Mouse (Mus musculus): ENCODE measurements around the gene Pdzd2. TPM values are rescaled to one million over a fixed set of nuclear protein-coding genes. Genes with fewer than 3 reads are reported as not detected.

Gene Pdzd2
- polyA plus RNA-seq, 1 experiment from 2014 or later: 14.3 TPM

GRCm38 (mm10) chr15:12612944-12613675 is 126.6 kb downstream of the Pdzd2 start:
- Histone ChIP-seq H3K4me3 (replicated peaks) (no peak overlapping the region), H3K9ac (no peak overlapping the region), H3K9me3 (no peaks in the 10 kb centered on the region), H3K27ac (no peak overlapping the region), H3K4me1 (replicated peaks) (no peaks in the 10 kb centered on the region; the same call in 1 of the 2 replicates), H3K4me2 (replicated peaks) (no peak overlapping the region), H3K27me3 (replicated peaks) (no peaks in the 10 kb centered on the region), H3K36me3 (no peaks in the 10 kb centered on the region)
- WGBS: 61% methylated on average over 7 of the region's 7 CpGs
- ATAC-seq: peak; percentile 57

GRCm38 (mm10) chr15:12608090-12608489 is 131.6 kb downstream of the Pdzd2 start:
- Histone ChIP-seq H3K4me2 (replicated peaks) (no peak overlapping the region), H3K4me3 (replicated peaks) (no peak overlapping the region), H3K4me1 (replicated peaks) (peaks cover 8% of the 10 kb centered on the region), H3K9me3 (no peaks in the 10 kb centered on the region), H3K27ac (no peak overlapping the region), H3K9ac (no peak overlapping the region), H3K27me3 (replicated peaks) (no peaks in the 10 kb centered on the region), H3K36me3 (no peaks in the 10 kb centered on the region)
- no peak for ATAC-seq
- WGBS: 77% methylated on average over 6 of the region's 6 CpGs

GRCm38 (mm10) chr15:12606306-12606705 is 133.4 kb downstream of the Pdzd2 start:
- no peak overlapping the region for H3K4me2 ChIP-seq (replicated peaks)
- no peak overlapping the region for H3K9ac ChIP-seq
- H3K4me3 ChIP-seq (replicated peaks): no peak overlapping the region
- 72% methylated on average over 9 of the region's 9 CpGs for WGBS
- H3K36me3 ChIP-seq: no peaks in the 10 kb centered on the region
- H3K27ac ChIP-seq: no peak overlapping the region
- H3K27me3 ChIP-seq (replicated peaks): no peaks in the 10 kb centered on the region
- ATAC-seq: no peak
- no peaks in the 10 kb centered on the region for H3K9me3 ChIP-seq
- peaks cover 8% of the 10 kb centered on the region for H3K4me1 ChIP-seq (replicated peaks)

GRCm38 (mm10) chr15:12605239-12605993 is 134.3 kb downstream of the Pdzd2 start:
- Histone ChIP-seq H3K9me3 (no peaks in the 10 kb centered on the region), H3K4me1 (replicated peaks) (peaks cover 8% of the 10 kb centered on the region), H3K27ac (peak overlapping the region; percentile 69), H3K4me3 (replicated peaks) (no peak overlapping the region), H3K27me3 (replicated peaks) (no peaks in the 10 kb centered on the region), H3K36me3 (no peaks in the 10 kb centered on the region), H3K9ac (no peak overlapping the region), H3K4me2 (replicated peaks) (no peak overlapping the region)
- 51% methylated on average over 10 of the region's 10 CpGs for WGBS
- peak; percentile 58 for ATAC-seq

- WGBS: 94% methylated on average over 4 of the region's 4 CpGs
- H3K4me1 ChIP-seq (replicated peaks): peaks cover 8% of the 10 kb centered on the region
- H3K27ac ChIP-seq: no peak overlapping the region
- no peaks in the 10 kb centered on the region for H3K9me3 ChIP-seq
- H3K9ac ChIP-seq: no peak overlapping the region
- no peaks in the 10 kb centered on the region for H3K27me3 ChIP-seq (replicated peaks)
- no peak overlapping the region for H3K4me3 ChIP-seq (replicated peaks)
- H3K4me2 ChIP-seq (replicated peaks): no peak overlapping the region
- ATAC-seq: no peak
- no peaks in the 10 kb centered on the region for H3K36me3 ChIP-seq
Observed at GRCm38 (mm10) chr15:12603674-12604073, 136.1 kb downstream of the Pdzd2 start.

- Histone ChIP-seq H3K4me1 (replicated peaks) (no peaks in the 10 kb centered on the region), H3K4me2 (replicated peaks) (no peak overlapping the region), H3K4me3 (replicated peaks) (no peak overlapping the region), H3K27ac (no peak overlapping the region), H3K36me3 (no peaks in the 10 kb centered on the region), H3K27me3 (replicated peaks) (no peaks in the 10 kb centered on the region), H3K9me3 (no peaks in the 10 kb centered on the region), H3K9ac (no peak overlapping the region)
- no peak for ATAC-seq
- WGBS: 59% methylated on average over 4 of the region's 4 CpGs
Observed at GRCm38 (mm10) chr15:12593094-12593493, 146.6 kb downstream of the Pdzd2 start.

GRCm38 (mm10) chr15:12592628-12593027 is 147.1 kb downstream of the Pdzd2 start:
- WGBS: 25% methylated on average over 3 of the region's 3 CpGs
- H3K4me3 ChIP-seq (replicated peaks): no peak overlapping the region
- no peaks in the 10 kb centered on the region for H3K9me3 ChIP-seq
- ATAC-seq: no peak
- no peak overlapping the region for H3K4me2 ChIP-seq (replicated peaks)
- H3K27ac ChIP-seq: no peak overlapping the region
- no peaks in the 10 kb centered on the region for H3K4me1 ChIP-seq (replicated peaks)
- no peak overlapping the region for H3K9ac ChIP-seq
- no peaks in the 10 kb centered on the region for H3K27me3 ChIP-seq (replicated peaks)
- H3K36me3 ChIP-seq: no peaks in the 10 kb centered on the region

- Histone ChIP-seq H3K27me3 (replicated peaks) (no peaks in the 10 kb centered on the region), H3K4me3 (replicated peaks) (no peak overlapping the region), H3K4me1 (replicated peaks) (no peaks in the 10 kb centered on the region), H3K27ac (no peak overlapping the region), H3K36me3 (no peaks in the 10 kb centered on the region), H3K9ac (no peak overlapping the region), H3K4me2 (replicated peaks) (no peak overlapping the region), H3K9me3 (no peaks in the 10 kb centered on the region)
- ATAC-seq: no peak
- 74% methylated on average over 3 of the region's 3 CpGs for WGBS
Observed at GRCm38 (mm10) chr15:12588661-12589060, 151.1 kb downstream of the Pdzd2 start.

GRCm38 (mm10) chr15:12586852-12587424 is 152.8 kb downstream of the Pdzd2 start:
- no peaks in the 10 kb centered on the region for H3K4me1 ChIP-seq (replicated peaks)
- no peak overlapping the region for H3K4me2 ChIP-seq (replicated peaks)
- ATAC-seq: no peak
- no peaks in the 10 kb centered on the region for H3K9me3 ChIP-seq
- H3K36me3 ChIP-seq: no peaks in the 10 kb centered on the region
- no peak overlapping the region for H3K9ac ChIP-seq
- WGBS: 77% methylated on average over 4 of the region's 4 CpGs
- H3K27ac ChIP-seq: no peak overlapping the region
- no peak overlapping the region for H3K4me3 ChIP-seq (replicated peaks)
- H3K27me3 ChIP-seq (replicated peaks): no peaks in the 10 kb centered on the region

GRCm38 (mm10) chr15:12586154-12586553 is 153.6 kb downstream of the Pdzd2 start:
- Histone ChIP-seq H3K36me3 (no peaks in the 10 kb centered on the region), H3K4me2 (replicated peaks) (no peak overlapping the region), H3K9me3 (no peaks in the 10 kb centered on the region), H3K4me3 (replicated peaks) (no peak overlapping the region), H3K27me3 (replicated peaks) (no peaks in the 10 kb centered on the region), H3K27ac (no peak overlapping the region), H3K9ac (no peak overlapping the region), H3K4me1 (replicated peaks) (no peaks in the 10 kb centered on the region)
- WGBS: 7% methylated on average over 5 of the region's 5 CpGs
- peak; percentile 85 for ATAC-seq

GRCm38 (mm10) chr15:12583051-12583450 is 156.7 kb downstream of the Pdzd2 start:
- H3K4me2 ChIP-seq (replicated peaks): no peak overlapping the region
- peak; percentile 79 for ATAC-seq
- H3K4me3 ChIP-seq (replicated peaks): no peak overlapping the region
- H3K9ac ChIP-seq: no peak overlapping the region
- no peak overlapping the region for H3K27ac ChIP-seq
- no peaks in the 10 kb centered on the region for H3K36me3 ChIP-seq
- H3K9me3 ChIP-seq: no peaks in the 10 kb centered on the region
- H3K27me3 ChIP-seq (replicated peaks): no peaks in the 10 kb centered on the region
- WGBS: 66% methylated on average over 3 of the region's 3 CpGs
- H3K4me1 ChIP-seq (replicated peaks): no peaks in the 10 kb centered on the region

GRCm38 (mm10) chr15:12582471-12582870 is 157.3 kb downstream of the Pdzd2 start:
- peaks cover under 1% of the 10 kb centered on the region; the same call in 1 of the 2 replicates for H3K4me1 ChIP-seq (replicated peaks)
- no peak overlapping the region for H3K9ac ChIP-seq
- no peaks in the 10 kb centered on the region for H3K36me3 ChIP-seq
- H3K4me3 ChIP-seq (replicated peaks): no peak overlapping the region
- no peak for ATAC-seq
- no peak overlapping the region for H3K4me2 ChIP-seq (replicated peaks)
- H3K9me3 ChIP-seq: no peaks in the 10 kb centered on the region
- no peaks in the 10 kb centered on the region for H3K27me3 ChIP-seq (replicated peaks)
- H3K27ac ChIP-seq: no peak overlapping the region
